Mouse (Mus musculus) neural tube, embryonic 15.5 days (tissue): ENCODE data around the gene Slc27a4. TPM values are rescaled to one million over a fixed set of nuclear protein-coding genes. Genes with fewer than 3 reads are reported as not detected.

Experiments
- microRNA-seq: library from miRNA; unstranded; fragments of <30 nt; microRNA quantifications from one replicate; pipeline ENCODE4, GENCODE M21; 2017
- polyA plus RNA-seq: library from polyadenylated mRNA; unstranded; fragments of >200 nt; fragmentation: Nextera tagmentation; extraction: Ambion mirVana; gene quantifications from 2 replicates; pipeline ENCODE4 v1.2.1, GENCODE M21; 2015

Slc27a4 gene
- polyA plus RNA-seq, 1 experiment from 2014 or later = 48.9 TPM

Small RNAs within 50 kb of the gene (microRNA-seq; reads per million reads assigned to microRNA genes)
- gene Mir219a-2 (not detected), gene Mir219b (not detected)

Other genes with a start within 250 kb of the Slc27a4 start
- 16.3 and 16.9 TPM in 2 replicates for gene Rapgef1, start 182.9 kb upstream of the Slc27a4 start, polyA plus RNA-seq
- 0.19 and 0.33 TPM in 2 replicates for gene Gm13420, start 50.9 kb upstream of the Slc27a4 start, polyA plus RNA-seq
- not detected in 2 replicates for gene Gm13547, start 43.3 kb upstream of the Slc27a4 start, polyA plus RNA-seq
- 41.2 and 44.7 TPM in 2 replicates for gene Coq4, start 15.1 kb upstream of the Slc27a4 start, polyA plus RNA-seq
- 33.2 and 35.5 TPM in 2 replicates for gene Trub2, start 14.1 kb upstream of the Slc27a4 start, polyA plus RNA-seq
- 27.7 and 28.3 TPM in 2 replicates for gene Urm1, start 17.4 kb downstream of the Slc27a4 start, polyA plus RNA-seq
- 25.8 and 27.4 TPM in 2 replicates for gene Cercam, start 66.5 kb downstream of the Slc27a4 start, polyA plus RNA-seq
- 62.4 and 66.8 TPM in 2 replicates for gene Odf2, start 86.6 kb downstream of the Slc27a4 start, polyA plus RNA-seq
- gene Gle1, start 132.8 kb downstream of the Slc27a4 start, polyA plus RNA-seq = 64.8 and 66.1 TPM in 2 replicates
- 186 and 213 TPM in 2 replicates for gene Sptan1, start 162.9 kb downstream of the Slc27a4 start, polyA plus RNA-seq
- 63.0 and 72.9 TPM in 2 replicates for gene Wdr34, start 246.2 kb downstream of the Slc27a4 start, polyA plus RNA-seq